Mouse (Mus musculus) left cerebral cortex, postnatal 4 days (tissue): Measurements from ENCODE around the gene Vps52. TPM values are rescaled to one million over a fixed set of nuclear protein-coding genes. Genes with fewer than 3 reads are reported as not detected.
"Not testable (repeated sequence)": the region's sequence is repeated elsewhere in the genome, so short reads cannot be mapped to it uniquely, and the experiment has no call there.

Experiments used
- DNase-seq: peaks from one replicate; pipeline ENCODE4 v3.0.0-alpha.2; 2022
- intact Hi-C: fragments of 180-260 bp; cut with DNase I; formaldehyde crosslinking; loops from one replicate; pipeline ENCODE4 v1.15.1; 2025
- total RNA-seq, 2 experiments: library from RNA; stranded (reverse); gene quantifications; 2 replicates each; pipeline ENCODE4 v1.2.3; 2021

Vps52 gene
- total RNA-seq, 2 experiments from 2014 or later, result 72.2 to 72.6 TPM

DNA sequence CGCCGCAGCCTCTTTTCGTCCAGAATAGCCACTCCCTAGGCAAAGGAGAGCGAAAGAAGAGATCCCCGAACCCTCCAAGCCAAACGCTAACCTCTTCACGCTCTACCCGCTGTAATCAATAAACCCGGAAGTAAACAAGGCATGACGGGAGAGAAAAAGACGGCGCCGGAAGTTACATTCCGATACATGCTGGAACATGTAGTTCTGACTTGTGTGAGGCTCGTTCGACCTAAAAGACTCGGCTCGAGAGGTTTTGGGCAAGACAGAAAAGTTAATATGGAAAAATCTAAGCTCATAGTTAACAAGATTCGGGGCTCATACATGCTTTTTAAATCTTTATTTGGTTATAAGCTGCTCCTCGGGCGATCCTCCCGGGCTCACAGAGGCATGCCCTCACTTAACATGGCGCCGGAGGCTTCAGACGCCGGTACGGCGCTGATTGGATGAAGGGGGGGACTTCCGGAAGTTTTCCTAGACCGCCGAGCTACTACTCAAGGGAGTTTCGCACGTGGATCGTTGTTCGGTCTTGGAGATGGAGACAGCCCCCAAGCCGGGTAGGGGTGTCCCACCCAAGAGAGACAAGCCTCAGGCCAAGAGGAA is 15.3 kb upstream of the Vps52 start, which contains the start of the genes Pfdn6 and Wdr46:
Pfdn6 (minus strand) TSS at position 138 of the 600 bp plus-strand sequence.
Wdr46 (plus strand) TSS at position 455 of the 600 bp plus-strand sequence.
- DNase-seq, result peak; percentile 83
- intact Hi-C loops, result no loop called here

DNA sequence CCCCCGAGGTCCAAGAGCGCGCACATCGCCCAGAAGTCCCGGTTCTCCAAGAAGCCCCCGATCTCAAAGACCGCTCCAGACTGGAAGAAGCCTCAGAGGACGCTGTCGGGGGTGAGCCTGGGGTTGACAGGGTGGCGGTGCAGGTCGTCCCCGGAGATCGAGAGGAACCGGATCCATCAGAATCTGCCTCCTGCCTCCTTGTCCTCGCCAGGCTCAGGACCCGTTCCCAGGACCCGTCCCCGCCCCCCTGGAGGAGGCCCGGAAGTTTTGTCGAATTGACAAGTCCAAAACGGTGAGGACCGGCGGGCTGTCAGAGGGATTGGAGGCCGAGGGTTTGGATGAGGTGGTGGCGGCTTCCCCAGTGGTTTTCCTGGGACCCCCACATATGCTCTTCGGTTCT is 14.6 kb upstream of the Vps52 start:
- intact Hi-C loops, result no loop called here
- no peak for DNase-seq

DNA sequence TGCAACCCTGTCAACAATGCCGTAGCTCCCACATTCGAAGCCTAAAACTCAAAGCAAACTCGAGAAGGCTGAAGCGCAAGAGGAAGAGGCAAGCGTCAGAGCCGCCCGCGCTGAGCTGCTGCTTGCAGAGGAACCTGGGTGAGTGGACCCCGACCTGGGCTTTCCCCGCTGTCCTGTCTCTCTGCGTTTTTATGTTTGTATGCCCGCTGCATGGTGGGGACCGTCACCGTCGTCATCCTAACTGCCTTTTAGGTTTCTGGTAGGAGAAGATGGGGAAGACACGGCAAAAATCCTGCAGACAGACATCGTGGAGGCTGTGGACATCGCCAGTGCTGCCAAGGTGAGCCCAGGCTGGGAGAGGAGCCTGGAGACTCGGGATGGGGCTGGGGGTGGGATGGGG is 14.2 kb upstream of the Vps52 start:
- DNase-seq, result no peak
- intact Hi-C loops, result no loop called here

DNA sequence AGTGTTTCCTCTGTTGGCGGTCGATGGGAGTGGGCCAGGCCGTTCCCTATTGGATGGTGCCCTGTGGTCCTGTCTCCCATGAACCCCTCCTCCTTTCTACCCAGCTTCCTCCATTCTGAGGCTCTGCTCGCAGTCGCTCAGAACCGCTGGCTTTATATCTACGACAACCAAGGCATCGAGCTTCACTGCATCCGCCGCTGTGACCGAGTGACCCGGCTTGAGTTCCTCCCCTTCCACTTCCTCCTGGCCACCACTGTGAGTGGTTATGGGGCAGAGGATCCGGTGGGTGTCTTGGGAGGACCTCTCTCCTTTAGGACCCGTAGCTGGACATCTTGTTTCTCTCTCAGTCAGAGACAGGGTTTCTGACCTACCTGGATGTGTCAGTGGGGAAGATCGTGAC is 12.2 kb upstream of the Vps52 start:
- intact Hi-C loops, result no loop called here
- no peak for DNase-seq

DNA sequence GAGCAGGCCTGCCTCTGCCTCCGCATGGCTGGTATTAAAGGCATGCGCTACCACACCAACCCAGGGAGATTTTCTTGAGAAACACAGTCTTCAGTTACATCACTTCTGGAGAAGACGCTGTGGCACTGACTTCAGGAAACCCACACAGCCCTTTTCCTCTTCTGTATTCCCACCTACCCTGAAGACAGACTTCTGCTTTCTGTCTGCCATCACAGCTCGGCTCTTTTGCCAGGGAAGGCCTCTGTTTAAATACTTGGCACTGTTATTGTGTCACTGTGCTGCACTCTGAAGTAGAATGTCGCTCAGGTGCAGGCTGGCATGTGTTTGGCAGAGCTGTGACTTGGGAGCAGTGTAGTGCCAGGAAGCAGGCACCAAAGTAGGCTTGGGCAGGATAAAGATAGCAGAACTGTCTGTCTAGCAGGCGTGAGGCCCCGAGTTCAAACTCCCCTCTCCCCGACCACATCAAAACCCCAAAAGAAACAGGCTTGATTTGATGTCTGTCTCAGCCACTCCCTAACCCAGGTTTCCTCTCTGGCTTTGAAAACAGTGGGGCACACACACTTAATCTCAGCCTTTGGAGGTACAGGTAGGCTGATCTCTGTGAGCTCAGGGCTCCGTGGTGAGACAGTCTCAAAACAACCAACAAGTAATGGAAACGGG is 8.1 kb upstream of the Vps52 start:
- intact Hi-C loops, result no loop called here
- DNase-seq, result no peak

GRCm38 (mm10) chr17:33948090-33948904 is 7.3 kb upstream of the Vps52 start:
- intact Hi-C loops, result no loop called here
- no peak for DNase-seq

- intact Hi-C loops, result no loop called here
- DNase-seq, result no peak
These were observed 6.6 kb upstream of the Vps52 start for GRCm38 (mm10) chr17:33948905-33949537.

DNA sequence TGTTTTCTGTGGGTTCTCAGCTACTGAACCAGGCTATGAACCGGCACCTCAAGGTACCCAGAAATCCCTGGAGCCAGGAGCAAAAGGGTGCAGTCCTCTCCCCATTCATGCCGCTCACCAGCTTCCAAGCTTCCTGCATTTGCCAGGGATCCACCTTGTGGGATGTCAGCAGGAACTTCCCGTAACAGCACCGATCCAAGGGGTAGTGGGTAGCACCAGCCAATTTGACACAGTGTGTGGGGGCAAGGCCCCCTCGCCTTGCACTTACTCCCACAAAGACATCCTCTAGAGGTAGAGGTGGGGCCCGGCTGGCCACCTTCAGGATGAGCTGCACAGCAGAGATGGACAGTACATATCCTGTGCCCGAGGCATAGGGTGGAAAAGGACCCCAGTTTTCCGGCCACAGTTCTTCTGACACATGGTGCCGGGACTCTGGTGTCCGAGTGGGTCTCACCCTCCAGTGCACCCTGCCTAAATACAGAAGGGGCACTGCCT is 5.4 kb upstream of the Vps52 start:
- intact Hi-C loops, result no loop called here
- peak; percentile 3 for DNase-seq

- DNase-seq, result peak; percentile 91
- intact Hi-C loops, result no loop called here
These were observed 4.3 kb upstream of the Vps52 start, which contains the start of gene B3galt4 for GRCm38 (mm10) chr17:33951021-33951946. B3galt4 (minus strand) TSS chr17:33951488.

DNA sequence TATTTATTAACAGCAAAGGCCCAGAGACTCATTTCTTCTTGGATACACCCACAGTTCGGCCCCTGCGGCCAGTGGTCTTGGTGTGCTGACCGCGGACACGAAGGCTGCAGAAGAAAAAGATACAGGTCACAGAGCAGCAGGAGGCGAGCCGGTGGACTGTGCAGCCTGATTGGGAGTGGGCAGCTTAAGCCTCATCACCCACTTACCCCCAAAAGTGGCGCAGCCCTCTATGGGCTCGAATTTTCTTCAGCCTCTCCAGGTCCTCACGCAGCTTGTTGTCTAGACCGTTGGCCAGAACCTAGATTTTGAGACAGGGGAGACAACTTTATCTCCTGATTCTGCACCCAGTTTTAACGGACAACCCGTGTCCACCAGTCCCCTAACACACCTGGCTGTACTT is 3.6 kb upstream of the Vps52 start:
- intact Hi-C loops, result not testable (repeated sequence)
- DNase-seq, result peak; percentile 1

DNA sequence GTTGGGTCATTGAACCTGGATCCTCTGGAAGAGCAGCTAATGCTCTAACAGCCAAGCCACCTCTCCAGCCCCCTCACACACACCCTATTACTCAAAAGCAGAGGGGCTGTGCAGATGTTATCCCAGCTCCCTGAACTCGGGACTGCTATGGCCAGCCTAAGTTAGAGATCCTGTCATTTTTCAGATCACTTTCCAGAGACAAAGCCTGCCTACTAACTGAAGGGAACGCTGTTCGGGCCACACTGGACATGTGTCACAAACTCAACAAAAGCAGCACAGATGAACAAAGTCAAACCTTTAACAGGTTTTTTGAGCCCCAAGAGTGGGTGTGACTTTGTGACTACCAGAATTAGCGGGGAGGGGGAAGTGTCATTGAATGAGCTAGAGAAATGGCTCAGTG is 2.7 kb upstream of the Vps52 start:
- intact Hi-C loops, result no loop called here

DNA sequence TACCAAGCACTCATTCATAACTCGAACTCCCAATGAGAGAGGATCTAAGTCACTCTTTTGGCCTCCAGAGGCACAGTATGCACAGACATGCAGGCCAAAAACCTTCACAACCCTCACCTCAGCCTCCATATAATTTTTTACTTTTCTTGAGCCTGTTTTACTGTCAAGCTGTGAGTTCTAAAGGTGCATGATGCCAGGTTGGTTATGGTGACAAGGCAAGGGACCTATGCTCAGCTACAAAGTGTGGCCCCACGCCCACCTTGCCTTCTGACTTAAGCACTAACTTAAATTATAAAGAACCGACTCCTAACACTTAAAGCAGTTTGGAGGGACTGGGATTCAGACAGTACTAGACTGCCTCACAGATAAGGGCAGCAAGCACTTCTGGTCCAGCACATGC is 2.3 kb upstream of the Vps52 start:
- DNase-seq, result peak; percentile 0
- intact Hi-C loops, result no loop called here

More for the DNA sequence above, 2.7 kb upstream of the Vps52 start:
- no peak for DNase-seq

GRCm38 (mm10) chr17:33953961-33954565 is 1.5 kb upstream of the Vps52 start:
- peak; percentile 5 for DNase-seq
- intact Hi-C loops, result no loop called here

- intact Hi-C loops, result loop anchor here (5.0 kb wide), 1 partner anchor 67 kb away; the partner anchor contains the start of gene Ring1
- DNase-seq, result peak; percentile 0
These were observed 712 bp upstream of the Vps52 start for GRCm38 (mm10) chr17:33954646-33955554.

DNA sequence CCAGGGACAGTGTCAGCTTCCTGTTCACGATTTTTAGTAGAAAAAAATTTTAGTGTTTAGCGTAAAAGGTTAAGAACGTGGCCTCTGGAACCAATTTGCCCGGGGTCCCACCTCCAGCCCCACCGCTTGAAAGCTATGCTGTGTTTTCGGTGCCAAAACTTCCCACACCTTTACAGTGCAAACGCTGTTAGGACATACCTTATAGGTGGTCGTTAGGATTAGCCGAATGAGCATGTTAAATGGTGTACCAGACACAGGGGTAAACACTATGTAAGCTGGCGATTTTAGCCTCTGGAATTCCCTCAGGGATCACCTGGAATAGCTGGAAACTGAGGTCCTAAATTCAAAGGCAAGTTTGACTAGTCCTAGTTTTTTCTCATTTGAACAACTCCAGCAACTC is 724 bp downstream of the Vps52 start:
- intact Hi-C loops, result loop anchor here (5.0 kb wide), 1 partner anchor 66 kb away; the partner anchor contains the start of gene Ring1

GRCm38 (mm10) chr17:33957493-33957892 is 1.9 kb downstream of the Vps52 start:
- DNase-seq, result no peak
- intact Hi-C loops, result loop anchor here (5.0 kb wide), 1 partner anchor 65 kb away; the partner anchor contains the start of gene Ring1

More for the DNA sequence above, 724 bp downstream of the Vps52 start:
- no peak for DNase-seq

- intact Hi-C loops, result loop anchor here (5.0 kb wide), 1 partner anchor 64 kb away; the partner anchor contains the start of gene Ring1
- DNase-seq, result no peak
These were observed 2.8 kb downstream of the Vps52 start for GRCm38 (mm10) chr17:33958451-33958850.

- no peak for DNase-seq
- intact Hi-C loops, result loop anchor here (5.0 kb wide), 1 partner anchor 63 kb away; the partner anchor contains the start of gene Ring1
These were observed 3.5 kb downstream of the Vps52 start for GRCm38 (mm10) chr17:33959135-33959534.
